Mouse (Mus musculus) heart, embryonic 15.5 days (tissue): ENCODE results near the gene Pmvk. TPM values are rescaled to one million over a fixed set of nuclear protein-coding genes. Genes with fewer than 3 reads are reported as not detected.

Experiments used
- ATAC-seq: fragments of 200-750 bp; cut with Nextera tagmentation; replicated peaks from 2 replicates; pipeline ENCODE4 v1.8.0; 2017; ENCODE audit warnings: low read depth, moderate TSS enrichment; ENCODE audit not compliant: insufficient number of reproducible peaks, insufficient read depth, low FRiP score
- H3K27ac ChIP-seq: fragments of 300-500 bp; sonication (generic); 2 replicates; pipeline ENCODE4 v1.5.1; 2015; ENCODE audit warnings: mild to moderate bottlenecking, inconsistent platforms
- H3K27me3 ChIP-seq: fragments of 300-500 bp; sonication (generic); 2 replicates; pipeline ENCODE4 v1.6.1; 2015; ENCODE audit warnings: inconsistent platforms
- H3K36me3 ChIP-seq: fragments of 300-500 bp; sonication (generic); 2 replicates; pipeline ENCODE4 v1.6.1; 2015; ENCODE audit warnings: mild to moderate bottlenecking, inconsistent platforms
- H3K4me1 ChIP-seq: fragments of 300-500 bp; sonication (generic); replicated peaks from 2 replicates; pipeline ENCODE4 v1.6.1; 2015; ENCODE audit warnings: inconsistent platforms
- H3K4me2 ChIP-seq: fragments of 300-500 bp; sonication (generic); 2 replicates; pipeline ENCODE4 v1.6.1; 2015; ENCODE audit warnings: inconsistent platforms, mild to moderate bottlenecking, moderate library complexity
- H3K4me3 ChIP-seq: fragments of 300-500 bp; sonication (generic); 2 replicates; pipeline ENCODE4 v1.5.1; 2015; ENCODE audit warnings: mild to moderate bottlenecking, inconsistent platforms
- H3K9ac ChIP-seq: fragments of 300-500 bp; sonication (generic); 2 replicates; pipeline ENCODE4 v1.6.1; 2015; ENCODE audit warnings: mild to moderate bottlenecking, inconsistent platforms
- H3K9me3 ChIP-seq: fragments of 300-500 bp; sonication (generic); replicated peaks from 2 replicates; pipeline ENCODE4 v1.6.1; 2016; ENCODE audit warnings: inconsistent platforms
- WGBS: fragments of 180-500 bp; shearing (Covaris S2); methylation state at CpG from one replicate; pipeline ENCODE4 v1.1.7; 2015; ENCODE audit warnings: mixed read lengths; 5-methylcytosine and 5-hydroxymethylcytosine counted together
- polyA plus RNA-seq: library from polyadenylated mRNA; unstranded; fragments of >200 nt; fragmentation: Nextera tagmentation; extraction: Ambion mirVana; gene quantifications from 2 replicates; pipeline ENCODE4 v1.2.1, GENCODE M21; 2015

Gene Pmvk
- 47.2 and 52.1 TPM in 2 replicates for polyA plus RNA-seq

GRCm38 (mm10) chr3:89454401-89455177 is at the start of gene Pmvk:
Gene Pmvk, plus strand, starts transcription at chr3:89454541.
- Histone ChIP-seq H3K9me3 (no peaks in the 10 kb centered on the region), H3K36me3 (no peaks in the 10 kb centered on the region), H3K4me2 (no peak within 1 kb of the TSS), H3K4me3 (no peak within 1 kb of the TSS), H3K27ac (no peak within 1 kb of the TSS), H3K27me3 (no peaks in the 10 kb centered on the region), H3K4me1 (peaks cover 32% of the 10 kb centered on the region), H3K9ac (no peak within 1 kb of the TSS)
- no peak for ATAC-seq
- WGBS: 56% methylated on average over 10 of the region's 10 CpGs

- H3K27ac ChIP-seq: no peak overlapping the region
- H3K27me3 ChIP-seq: no peaks in the 10 kb centered on the region
- H3K9ac ChIP-seq: no peak overlapping the region
- peaks cover 8% of the 10 kb centered on the region for H3K4me1 ChIP-seq
- 90% methylated on average over 6 of the region's 6 CpGs for WGBS
- peaks cover 37% of the 10 kb centered on the region for H3K36me3 ChIP-seq
- no peak for ATAC-seq
- H3K4me3 ChIP-seq: no peak overlapping the region
- H3K9me3 ChIP-seq: no peaks in the 10 kb centered on the region
- H3K4me2 ChIP-seq: no peak overlapping the region
Observed at GRCm38 (mm10) chr3:89406887-89407286, 47.5 kb upstream of the Pmvk start.

GRCm38 (mm10) chr3:89408448-89408847 is 45.9 kb upstream of the Pmvk start:
- WGBS: 63% methylated on average over 16 of the region's 16 CpGs
- H3K36me3 ChIP-seq: peaks cover 27% of the 10 kb centered on the region
- H3K9ac ChIP-seq: no peak overlapping the region
- no peak overlapping the region for H3K4me2 ChIP-seq
- H3K4me3 ChIP-seq: no peak overlapping the region
- no peak overlapping the region for H3K27ac ChIP-seq
- H3K4me1 ChIP-seq: peaks cover 8% of the 10 kb centered on the region
- no peaks in the 10 kb centered on the region for H3K9me3 ChIP-seq
- no peaks in the 10 kb centered on the region for H3K27me3 ChIP-seq
- no peak for ATAC-seq

GRCm38 (mm10) chr3:89409701-89410100 is 44.6 kb upstream of the Pmvk start:
- Histone ChIP-seq H3K9me3 (no peaks in the 10 kb centered on the region), H3K4me3 (no peak overlapping the region), H3K27ac (no peak overlapping the region), H3K4me1 (peaks cover 8% of the 10 kb centered on the region), H3K4me2 (no peak overlapping the region), H3K27me3 (no peaks in the 10 kb centered on the region), H3K9ac (no peak overlapping the region), H3K36me3 (peaks cover 23% of the 10 kb centered on the region)
- WGBS: 91% methylated on average over 3 of the region's 3 CpGs
- ATAC-seq: no peak

- peaks cover 8% of the 10 kb centered on the region for H3K4me1 ChIP-seq
- WGBS: 72% methylated on average over 10 of the region's 10 CpGs
- H3K27me3 ChIP-seq: no peaks in the 10 kb centered on the region
- H3K9me3 ChIP-seq: no peaks in the 10 kb centered on the region
- peak overlapping the region; percentile 80 for H3K4me2 ChIP-seq
- H3K36me3 ChIP-seq: peaks cover 26% of the 10 kb centered on the region
- peak overlapping the region; percentile 29; the same call in 1 of the 2 replicates for H3K27ac ChIP-seq
- no peak for ATAC-seq
- peak overlapping the region; percentile 62 for H3K9ac ChIP-seq
- peak overlapping the region; percentile 64 for H3K4me3 ChIP-seq
Observed at GRCm38 (mm10) chr3:89410864-89411263, 43.5 kb upstream of the Pmvk start.

- 5% methylated on average over 28 of the region's 28 CpGs for WGBS
Observed at GRCm38 (mm10) chr3:89411490-89412393, 42.6 kb upstream of the Pmvk start, which contains the start of gene Flad1. Gene Flad1, minus strand, starts transcription at chr3:89411870.

GRCm38 (mm10) chr3:89416158-89416557 is 38.2 kb upstream of the Pmvk start:
- Histone ChIP-seq H3K9me3 (no peaks in the 10 kb centered on the region), H3K4me1 (peaks cover 24% of the 10 kb centered on the region), H3K36me3 (peaks cover 28% of the 10 kb centered on the region), H3K4me2 (no peak overlapping the region), H3K4me3 (0 out of 2 replicates have a peak overlapping the region, but pooled peaks have one; percentile 4), H3K27ac (no peak overlapping the region), H3K9ac (no peak overlapping the region), H3K27me3 (no peaks in the 10 kb centered on the region)
- no peak for ATAC-seq
- WGBS: 94% methylated on average over 8 of the region's 8 CpGs

More at GRCm38 (mm10) chr3:89411490-89412393, 42.6 kb upstream of the Pmvk start, which contains the start of gene Flad1:
- Histone ChIP-seq H3K27me3 (no peaks in the 10 kb centered on the region), H3K27ac (peak within 1 kb of the TSS; percentile 53), H3K4me2 (peak within 1 kb of the TSS; percentile 80), H3K9me3 (no peaks in the 10 kb centered on the region), H3K36me3 (peaks cover 35% of the 10 kb centered on the region), H3K4me3 (peak within 1 kb of the TSS; percentile 64), H3K9ac (peak within 1 kb of the TSS; percentile 62), H3K4me1 (peaks cover 9% of the 10 kb centered on the region)
- ATAC-seq: peak; percentile 99

- Histone ChIP-seq H3K27ac (peak overlapping the region; percentile 99), H3K9me3 (no peaks in the 10 kb centered on the region), H3K36me3 (peaks cover 28% of the 10 kb centered on the region), H3K27me3 (no peaks in the 10 kb centered on the region), H3K9ac (peak overlapping the region; percentile 58), H3K4me1 (peaks cover 32% of the 10 kb centered on the region), H3K4me2 (peak overlapping the region; percentile 71), H3K4me3 (peak overlapping the region; percentile 70)
- no peak for ATAC-seq
- WGBS: 19% methylated on average over 2 of the region's 2 CpGs
Observed at GRCm38 (mm10) chr3:89417131-89417530, 37.2 kb upstream of the Pmvk start.

- Histone ChIP-seq H3K4me2 (peak overlapping the region; percentile 71), H3K9me3 (no peaks in the 10 kb centered on the region), H3K4me1 (peaks cover 39% of the 10 kb centered on the region), H3K36me3 (peaks cover 28% of the 10 kb centered on the region), H3K4me3 (peak overlapping the region; percentile 70), H3K9ac (peak overlapping the region; percentile 58), H3K27ac (peak overlapping the region; percentile 99), H3K27me3 (no peaks in the 10 kb centered on the region)
- ATAC-seq: 0 out of 2 replicates have a peak, but pooled peaks have one; percentile 5
- 0% methylated on average over 20 of the region's 20 CpGs for WGBS
Observed at GRCm38 (mm10) chr3:89417840-89418169, 36.5 kb upstream of the Pmvk start.

- Histone ChIP-seq H3K4me1 (peaks cover 43% of the 10 kb centered on the region), H3K27ac (peak within 1 kb of the TSS; percentile 99), H3K36me3 (peaks cover 28% of the 10 kb centered on the region), H3K9ac (peak within 1 kb of the TSS; percentile 72), H3K4me2 (peak within 1 kb of the TSS; percentile 71), H3K4me3 (peak within 1 kb of the TSS; percentile 70), H3K9me3 (no peaks in the 10 kb centered on the region), H3K27me3 (no peaks in the 10 kb centered on the region)
- under 1% methylated on average over 36 of the region's 39 CpGs for WGBS
- ATAC-seq: peak; percentile 91
Observed at GRCm38 (mm10) chr3:89418170-89418860, 36.0 kb upstream of the Pmvk start, which contains the start of the genes Cks1b and Shc1. Gene Cks1b, minus strand, starts transcription at chr3:89418383. Gene Shc1, plus strand, starts transcription at chr3:89418443.
